Mouse (Mus musculus): Measurements from ENCODE around the gene Mtmr2. TPM values are rescaled to one million over a fixed set of nuclear protein-coding genes. Genes with fewer than 3 reads are reported as not detected.
A peak's percentile ranks its signal among the peaks of the same experiment; 100 is the strongest.
"Not testable (repeated sequence)": the region's sequence is repeated elsewhere in the genome, so short reads cannot be mapped to it uniquely, and the experiment has no call there.

Mtmr2 gene
- polyA plus RNA-seq, 1 experiment from 2014 or later = 32.1 TPM

DNA sequence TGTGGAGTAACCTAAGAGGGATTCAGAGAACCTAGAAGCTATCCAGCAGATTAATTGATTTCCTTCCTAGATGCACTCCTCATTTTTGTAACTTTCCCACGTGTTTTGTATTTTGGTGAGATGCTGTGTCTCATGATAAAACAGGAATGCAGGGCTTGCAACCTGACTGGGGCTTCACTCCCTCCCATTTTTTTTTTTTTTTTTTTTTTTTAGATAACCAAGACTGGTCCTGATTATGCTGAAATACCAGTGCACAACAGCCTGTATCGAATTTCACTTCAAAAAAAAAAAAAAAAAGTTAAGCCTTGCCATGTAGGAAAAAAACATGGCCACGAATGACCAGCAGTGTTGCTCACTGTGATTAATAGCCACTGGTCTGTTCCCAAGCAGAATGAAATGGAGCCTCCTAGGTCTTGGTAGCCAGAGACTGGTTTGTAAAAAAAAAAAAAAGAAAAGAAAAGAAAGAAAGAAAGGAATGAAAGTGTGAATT is 41.1 kb upstream of the Mtmr2 start:
- TF ChIP-seq CTCF (IDR thresholded peaks at IDR 0.05; ENCODE audit: low read depth) = no peak
- H3K9me3 ChIP-seq (ENCODE audit: control insufficient read depth) = no peaks in the 10 kb centered on the region

DNA sequence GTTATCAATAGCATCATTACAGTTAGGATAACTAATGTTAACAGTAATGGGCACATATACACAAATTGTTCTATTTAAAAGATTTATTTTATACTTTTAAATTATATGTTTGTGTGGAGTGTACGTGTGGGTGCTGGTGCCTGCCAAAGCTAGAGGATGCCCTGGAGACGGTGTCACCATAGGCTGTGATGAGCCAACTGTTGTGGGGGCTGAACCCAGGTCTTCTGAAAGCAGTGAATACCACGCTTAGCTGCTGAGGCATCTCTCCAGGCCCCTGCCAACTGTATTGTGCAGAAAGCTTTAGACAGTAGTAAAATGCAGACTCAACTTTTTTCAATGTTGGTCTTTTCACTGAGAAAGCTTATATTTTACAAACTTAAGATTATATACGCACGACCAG is 38.8 kb upstream of the Mtmr2 start:
- 79% methylated on average over 5 of the region's 5 CpGs for WGBS
- Histone ChIP-seq H3K9ac (ENCODE audit: low read depth, low read length) (no peak overlapping the region), H3K4me2 (replicated peaks; ENCODE audit: low read depth) (no peak overlapping the region), H3K27ac (ENCODE audit: low read depth, low read length) (no peak overlapping the region), H3K27me3 (replicated peaks; ENCODE audit: control insufficient read depth, insufficient read depth, low read length) (no peaks in the 10 kb centered on the region), H3K9me3 (ENCODE audit: control insufficient read depth) (no peaks in the 10 kb centered on the region), H3K36me3 (ENCODE audit: control insufficient read depth, insufficient read depth) (0 out of 2 replicates have a peak, but pooled peaks cover 4% of the 10 kb centered on the region), H3K4me1 (replicated peaks; ENCODE audit: control insufficient read depth, insufficient read depth, low read length) (no peaks in the 10 kb centered on the region), H3K4me3 (ENCODE audit: low read depth, low read length) (no peak overlapping the region)
- ATAC-seq = no peak
- no peak for TF ChIP-seq CTCF (IDR thresholded peaks at IDR 0.05; ENCODE audit: low read depth)

More for the DNA sequence above, 41.1 kb upstream of the Mtmr2 start:
- ATAC-seq = no peak
- no peak overlapping the region for H3K9ac ChIP-seq (ENCODE audit: low read depth, low read length)
- H3K4me1 ChIP-seq (replicated peaks; ENCODE audit: control insufficient read depth, insufficient read depth, low read length) = no peaks in the 10 kb centered on the region
- no peaks in the 10 kb centered on the region for H3K27me3 ChIP-seq (replicated peaks; ENCODE audit: control insufficient read depth, insufficient read depth, low read length)
- WGBS = 36% methylated on average over 3 of the region's 3 CpGs
- H3K4me2 ChIP-seq (replicated peaks; ENCODE audit: low read depth) = no peak overlapping the region
- no peak overlapping the region for H3K4me3 ChIP-seq (ENCODE audit: low read depth, low read length)
- H3K27ac ChIP-seq (ENCODE audit: low read depth, low read length) = no peak overlapping the region
- 0 out of 2 replicates have a peak, but pooled peaks cover 4% of the 10 kb centered on the region for H3K36me3 ChIP-seq (ENCODE audit: control insufficient read depth, insufficient read depth)

DNA sequence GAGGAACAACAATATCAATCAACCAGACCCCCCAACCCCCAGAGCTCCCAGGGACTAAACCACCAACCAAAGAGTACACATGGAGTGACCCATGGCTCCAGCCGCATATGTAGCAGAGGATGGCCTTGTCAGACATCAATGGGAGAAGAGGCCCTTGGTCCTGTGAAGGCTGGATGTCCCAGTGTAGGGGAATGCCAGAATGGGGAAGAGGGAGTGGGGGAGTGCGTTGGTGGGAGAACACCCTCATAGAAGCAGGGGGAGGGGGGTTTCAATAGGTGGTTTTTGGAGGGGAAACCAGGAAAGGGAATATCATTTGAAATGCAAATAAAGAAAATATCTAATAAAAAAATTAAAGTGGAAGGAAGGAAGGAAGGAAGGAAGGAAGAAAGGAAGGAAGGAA is 32.3 kb upstream of the Mtmr2 start:
- H3K27ac ChIP-seq (ENCODE audit: low read depth, low read length); H3K9me3 ChIP-seq (ENCODE audit: control insufficient read depth); H3K36me3 ChIP-seq (ENCODE audit: control insufficient read depth, insufficient read depth); H3K9ac ChIP-seq (ENCODE audit: low read depth, low read length); H3K4me1 ChIP-seq (replicated peaks; ENCODE audit: control insufficient read depth, insufficient read depth, low read length); H3K4me3 ChIP-seq (ENCODE audit: low read depth, low read length); H3K27me3 ChIP-seq (replicated peaks; ENCODE audit: control insufficient read depth, insufficient read depth, low read length); ATAC-seq; H3K4me2 ChIP-seq (replicated peaks; ENCODE audit: low read depth): not testable (repeated sequence)
- WGBS = 84% methylated on average over 2 of the region's 2 CpGs

DNA sequence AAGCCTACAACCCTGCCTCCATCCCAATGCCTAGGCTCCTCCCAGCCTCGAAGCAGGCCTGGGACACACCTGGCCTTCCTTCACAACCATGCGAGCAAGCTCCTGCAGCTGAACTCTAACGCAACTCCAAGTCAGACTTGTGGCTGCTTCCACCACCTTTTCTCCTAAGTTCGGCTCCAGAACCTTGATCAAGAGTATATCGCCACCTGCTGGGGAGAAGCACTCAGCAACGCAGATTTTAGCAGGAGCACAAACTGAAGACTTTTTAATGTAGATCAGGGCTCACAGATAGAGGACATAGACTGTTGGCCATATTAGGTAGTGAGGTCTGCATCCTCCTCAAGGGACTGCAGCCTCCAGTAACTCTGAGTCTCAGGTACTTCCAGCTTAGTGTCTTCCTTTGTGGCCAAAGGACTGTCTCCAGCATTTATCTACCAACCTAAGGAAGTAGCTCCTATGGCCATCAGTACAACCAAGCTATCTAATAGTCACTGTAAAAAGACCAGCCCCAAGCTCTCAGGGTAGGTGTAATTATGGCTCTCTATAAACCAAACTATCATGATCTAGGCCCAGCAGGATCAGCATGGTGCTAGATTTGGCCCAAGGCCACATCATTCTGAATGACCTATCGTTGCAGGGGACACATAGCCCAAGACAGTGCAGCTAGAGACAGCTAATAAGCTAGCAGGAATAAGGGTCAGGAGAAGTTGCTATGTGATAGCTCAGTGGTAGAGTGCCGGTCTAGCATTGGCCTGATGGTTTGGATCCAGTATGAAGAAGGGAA is 31.7 kb upstream of the Mtmr2 start:
- Histone ChIP-seq H3K36me3 (ENCODE audit: control insufficient read depth, insufficient read depth) (no peaks in the 10 kb centered on the region), H3K27ac (ENCODE audit: low read depth, low read length) (no peak overlapping the region), H3K27me3 (replicated peaks; ENCODE audit: control insufficient read depth, insufficient read depth, low read length) (no peaks in the 10 kb centered on the region), H3K9ac (ENCODE audit: low read depth, low read length) (no peak overlapping the region; the same call in 1 of the 2 replicates), H3K4me3 (ENCODE audit: low read depth, low read length) (no peak overlapping the region), H3K4me2 (replicated peaks; ENCODE audit: low read depth) (no peak overlapping the region), H3K9me3 (ENCODE audit: control insufficient read depth) (no peaks in the 10 kb centered on the region), H3K4me1 (replicated peaks; ENCODE audit: control insufficient read depth, insufficient read depth, low read length) (no peaks in the 10 kb centered on the region)
- TF ChIP-seq CTCF (IDR thresholded peaks at IDR 0.05; ENCODE audit: low read depth) = peak; percentile 94
- ATAC-seq = peak; percentile 59
- 23% methylated on average over 8 of the region's 8 CpGs for WGBS

DNA sequence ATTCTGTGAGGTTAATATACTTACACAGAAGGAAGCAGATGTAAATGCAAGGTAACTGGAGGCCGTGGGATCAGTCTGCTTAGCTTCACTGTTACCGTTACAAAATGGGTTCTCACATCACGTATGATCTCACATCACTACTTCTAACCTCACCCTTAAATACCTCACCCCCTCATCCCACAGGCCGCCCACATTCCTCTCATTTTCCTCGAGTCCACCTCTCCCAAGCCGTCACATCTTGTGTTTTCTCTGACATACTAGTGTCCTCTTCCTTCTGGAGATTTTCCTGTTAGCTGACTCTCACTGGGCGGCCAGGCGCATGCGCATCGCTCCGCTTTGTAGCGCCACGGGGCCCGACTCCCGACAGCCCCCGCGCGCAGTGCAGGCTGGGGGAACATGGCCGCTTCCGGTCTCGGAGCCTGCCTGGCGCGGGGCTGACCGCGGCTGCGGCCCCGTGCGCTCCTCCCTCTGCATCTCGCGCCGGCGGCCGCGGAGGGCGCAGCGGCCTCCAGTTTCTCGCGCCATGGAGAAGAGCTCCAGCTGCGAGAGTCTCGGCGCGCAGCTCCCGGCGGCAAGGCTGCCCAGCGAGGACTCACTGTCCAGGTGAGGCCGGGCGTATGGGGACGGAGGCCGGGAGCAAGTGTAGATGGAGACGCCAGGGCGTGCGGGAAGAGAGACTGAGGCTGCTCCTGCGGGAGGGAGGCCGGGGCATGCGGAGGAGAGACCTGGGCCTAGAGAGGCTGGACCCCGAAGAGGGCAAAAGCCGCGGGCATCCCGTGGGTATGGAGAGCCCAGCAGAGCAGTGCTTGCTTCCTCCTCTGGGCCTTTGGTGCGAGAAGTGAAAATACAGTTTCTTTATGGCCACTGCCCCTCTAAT is 826 bp downstream of the Mtmr2 start:
- Histone ChIP-seq H3K9ac (ENCODE audit: low read depth, low read length) (peak overlapping the region; percentile 92), H3K4me3 (ENCODE audit: low read depth, low read length) (peak overlapping the region; percentile 82), H3K27me3 (replicated peaks; ENCODE audit: control insufficient read depth, insufficient read depth, low read length) (no peaks in the 10 kb centered on the region), H3K4me2 (replicated peaks; ENCODE audit: low read depth) (peak overlapping the region; percentile 72), H3K27ac (ENCODE audit: low read depth, low read length) (peak overlapping the region; percentile 90), H3K36me3 (ENCODE audit: control insufficient read depth, insufficient read depth) (no peaks in the 10 kb centered on the region), H3K4me1 (replicated peaks; ENCODE audit: control insufficient read depth, insufficient read depth, low read length) (no peaks in the 10 kb centered on the region; the same call in 1 of the 2 replicates), H3K9me3 (ENCODE audit: control insufficient read depth) (no peaks in the 10 kb centered on the region)
- 1% methylated on average over 60 of the region's 60 CpGs for WGBS
- ATAC-seq = peak; percentile 99
- TF ChIP-seq CTCF (IDR thresholded peaks at IDR 0.05; ENCODE audit: low read depth) = peak; percentile 31

DNA sequence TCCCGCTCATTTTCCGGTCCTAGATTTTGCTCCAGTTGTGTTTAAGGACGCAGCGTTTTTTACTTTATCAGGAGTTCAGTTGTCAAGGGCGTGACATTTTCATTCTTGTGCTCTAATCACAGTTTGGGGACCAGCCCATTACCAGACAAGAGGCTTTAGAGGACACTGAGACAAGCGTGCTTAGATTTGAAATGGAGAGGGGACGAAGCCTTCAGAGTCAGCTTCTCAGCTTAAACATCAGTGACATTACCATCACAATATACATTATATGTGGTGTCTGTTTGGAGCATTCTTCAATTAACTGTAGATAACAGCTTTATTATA is 1.4 kb downstream of the Mtmr2 start:
- under 1% methylated on average over 7 of the region's 7 CpGs for WGBS
- TF ChIP-seq CTCF (IDR thresholded peaks at IDR 0.05; ENCODE audit: low read depth) = no peak

More for the DNA sequence above, 1.4 kb downstream of the Mtmr2 start:
- no peaks in the 10 kb centered on the region for H3K27me3 ChIP-seq (replicated peaks; ENCODE audit: control insufficient read depth, insufficient read depth, low read length)
- peak overlapping the region; percentile 72 for H3K4me2 ChIP-seq (replicated peaks; ENCODE audit: low read depth)
- no peaks in the 10 kb centered on the region for H3K9me3 ChIP-seq (ENCODE audit: control insufficient read depth)
- peak overlapping the region; percentile 82 for H3K4me3 ChIP-seq (ENCODE audit: low read depth, low read length)
- H3K4me1 ChIP-seq (replicated peaks; ENCODE audit: control insufficient read depth, insufficient read depth, low read length) = no peaks in the 10 kb centered on the region; the same call in 1 of the 2 replicates
- no peak for ATAC-seq
- peak overlapping the region; percentile 90 for H3K27ac ChIP-seq (ENCODE audit: low read depth, low read length)
- H3K9ac ChIP-seq (ENCODE audit: low read depth, low read length) = peak overlapping the region; percentile 92
- H3K36me3 ChIP-seq (ENCODE audit: control insufficient read depth, insufficient read depth) = no peaks in the 10 kb centered on the region
